Mouse (Mus musculus) CH12.LX (cell line): ENCODE data around the gene Cst6. TPM values are rescaled to one million over a fixed set of nuclear protein-coding genes. Genes with fewer than 3 reads are reported as not detected.

Experiments
- DNase-seq: peaks from one replicate; pipeline ENCODE4 v3.0.0-alpha.2; 2013; ENCODE audit errors: extremely low read depth
- H3K27ac ChIP-seq: 2 replicates; pipeline ENCODE4 v1.5.1; 2012; ENCODE audit warnings: low read depth, mild to moderate bottlenecking, control low read depth, moderate library complexity; ENCODE audit not compliant: insufficient read depth
- H3K27me3 ChIP-seq: replicated peaks from 2 replicates; pipeline ENCODE3; 2012; ENCODE audit warnings: inconsistent platforms
- H3K36me3 ChIP-seq, 2 experiments: replicated peaks in 1 of 2; 2 replicates each; pipeline versions ENCODE3 to v1.6.1; 2012; ENCODE audit warnings: inconsistent platforms in 1 of 2, low read length in 1 of 2, mild to moderate bottlenecking in 1 of 2, mixed read lengths in 1 of 2, moderate library complexity in 1 of 2; ENCODE audit not compliant: control insufficient read depth in 1 of 2, insufficient read depth in 1 of 2
- H3K4me1 ChIP-seq, 2 experiments: 2 replicates each; pipeline ENCODE4 v1.6.1; 2012; ENCODE audit warnings: inconsistent platforms in 1 of 2, moderate library complexity in 1 of 2; ENCODE audit not compliant: insufficient read depth in 2 of 2, control insufficient read depth in 1 of 2
- H3K4me2 ChIP-seq: 2 replicates; pipeline ENCODE4 v1.6.1; 2012; ENCODE audit warnings: low read depth, mild to moderate bottlenecking, control low read depth; ENCODE audit not compliant: poor library complexity, insufficient read depth, severe bottlenecking
- H3K4me3 ChIP-seq, 3 experiments: fragments of 150-350 bp in 1 of 3; sonication (generic) in 1 of 3; replicated peaks in 1 of 3; 2 replicates each; pipeline versions ENCODE3 to v1.5.1; 2011 to 2012; ENCODE audit warnings: low read depth in 2 of 3, low read length in 2 of 3, mild to moderate bottlenecking in 2 of 3, moderate library complexity in 2 of 3, control low read depth in 1 of 3, improper control_type of control experiment in 1 of 3, inconsistent platforms in 1 of 3, mixed read lengths in 1 of 3; ENCODE audit not compliant: poor library complexity in 1 of 3
- H3K79me2 ChIP-seq: replicated peaks from 2 replicates; pipeline ENCODE4 v1.6.1; 2012; ENCODE audit warnings: mild to moderate bottlenecking, moderate library complexity; ENCODE audit not compliant: control insufficient read depth, poor library complexity, insufficient read depth, severe bottlenecking; ENCODE audit errors: extremely low read depth
- H3K9ac ChIP-seq: 2 replicates; pipeline ENCODE4 v1.6.1; 2012; ENCODE audit warnings: low read depth, mild to moderate bottlenecking, control low read depth, moderate library complexity; ENCODE audit not compliant: insufficient read depth
- H3K9me3 ChIP-seq: replicated peaks from 2 replicates; pipeline ENCODE3; 2012; ENCODE audit warnings: low read length, inconsistent platforms, mixed read lengths
- BHLHE40 ChIP-seq: IDR thresholded peaks from 2 replicates; pipeline ENCODE4 v1.6.1; 2011; ENCODE audit warnings: mild to moderate bottlenecking, low read depth, low read length, improper control_type of control experiment
- CHD2 ChIP-seq: IDR thresholded peaks from 2 replicates; pipeline ENCODE4 v1.6.1; 2011; ENCODE audit warnings: low read length, improper control_type of control experiment
- CTCF ChIP-seq, 2 experiments: IDR thresholded peaks in 1 of 2; conservative IDR thresholded peaks in 1 of 2; 2 replicates each; pipeline ENCODE4 v1.5.1; 2011 to 2012; ENCODE audit warnings: low read depth in 2 of 2, low read length in 2 of 2, improper control_type of control experiment in 1 of 2, inconsistent platforms in 1 of 2, mild to moderate bottlenecking in 1 of 2, moderate library complexity in 1 of 2
- EP300 ChIP-seq: IDR thresholded peaks from 2 replicates; pipeline ENCODE4 v1.6.1; 2011; ENCODE audit warnings: low read length, improper control_type of control experiment
- GABPA ChIP-seq: IDR thresholded peaks from 2 replicates; pipeline ENCODE4 v1.6.1; 2012; ENCODE audit warnings: low read depth, low read length, improper control_type of control experiment, inconsistent platforms; ENCODE audit not compliant: insufficient replicate concordance
- HCFC1 ChIP-seq: IDR thresholded peaks from 2 replicates; pipeline ENCODE4 v1.6.1; 2012; ENCODE audit warnings: low read depth, mild to moderate bottlenecking, inconsistent platforms, low read length, improper control_type of control experiment
- IRF4 ChIP-seq: IDR thresholded peaks from 2 replicates; pipeline ENCODE4 v1.6.1; 2014; ENCODE audit warnings: low read depth, mild to moderate bottlenecking, inconsistent platforms, low read length, improper control_type of control experiment
- JUN ChIP-seq: IDR thresholded peaks from 2 replicates; pipeline ENCODE4 v1.6.1; 2011; ENCODE audit warnings: low read depth, mild to moderate bottlenecking, low read length, improper control_type of control experiment, moderate library complexity; ENCODE audit not compliant: insufficient read depth
- JUND ChIP-seq: conservative IDR thresholded peaks from 2 replicates; pipeline ENCODE4 v1.6.1; 2011; ENCODE audit warnings: low read depth, low read length, improper control_type of control experiment
- KAT2A ChIP-seq: IDR thresholded peaks from 2 replicates; pipeline ENCODE4 v1.6.1; 2012; ENCODE audit warnings: low read length, improper control_type of control experiment, inconsistent platforms; ENCODE audit not compliant: insufficient replicate concordance
- MAFK ChIP-seq: IDR thresholded peaks from 2 replicates; pipeline ENCODE4 v1.6.1; 2011; ENCODE audit warnings: low read length, improper control_type of control experiment; ENCODE audit not compliant: insufficient replicate concordance
- MAZ ChIP-seq: IDR thresholded peaks from 2 replicates; pipeline ENCODE4 v1.6.1; 2012; ENCODE audit warnings: low read depth, mild to moderate bottlenecking, inconsistent platforms, low read length, improper control_type of control experiment, moderate library complexity
- MXI1 ChIP-seq: IDR thresholded peaks from 2 replicates; pipeline ENCODE4 v1.6.1; 2011; ENCODE audit warnings: mild to moderate bottlenecking, low read depth, low read length, improper control_type of control experiment
- MYC ChIP-seq: IDR thresholded peaks from 2 replicates; pipeline ENCODE4 v1.6.1; 2011; ENCODE audit warnings: low read depth, mild to moderate bottlenecking, improper control_type of control experiment, low read length
- NRF1 ChIP-seq: IDR thresholded peaks from 2 replicates; pipeline ENCODE4 v1.6.1; 2014; ENCODE audit warnings: low read depth, mild to moderate bottlenecking, inconsistent platforms, low read length, improper control_type of control experiment, moderate library complexity
- PAX5 ChIP-seq: IDR thresholded peaks from 2 replicates; pipeline ENCODE4 v1.6.1; 2012; ENCODE audit warnings: low read length, inconsistent platforms, mixed read lengths
- POLR2AphosphoS2 ChIP-seq: IDR thresholded peaks from 2 replicates; pipeline ENCODE4 v1.6.1; 2011; ENCODE audit warnings: low read depth, low read length, improper control_type of control experiment
- RCOR1 ChIP-seq: conservative IDR thresholded peaks from 2 replicates; pipeline ENCODE4 v1.6.1; 2012; ENCODE audit warnings: low read depth, mild to moderate bottlenecking, inconsistent platforms, low read length, improper control_type of control experiment
- SIN3A ChIP-seq: IDR thresholded peaks from 2 replicates; pipeline ENCODE4 v1.6.1; 2012; ENCODE audit warnings: low read length, improper control_type of control experiment, inconsistent platforms
- SMC3 ChIP-seq: IDR thresholded peaks from 2 replicates; pipeline ENCODE4 v1.6.1; 2011; ENCODE audit warnings: low read depth, low read length, improper control_type of control experiment
- TCF12 ChIP-seq: IDR thresholded peaks from 2 replicates; pipeline ENCODE4 v1.6.1; 2014; ENCODE audit warnings: low read depth, mild to moderate bottlenecking, inconsistent platforms, low read length, improper control_type of control experiment
- UBTF ChIP-seq: IDR thresholded peaks from 2 replicates; pipeline ENCODE4 v1.6.1; 2012; ENCODE audit warnings: low read depth, mild to moderate bottlenecking, inconsistent platforms, low read length, improper control_type of control experiment, moderate library complexity
- USF1 ChIP-seq: IDR thresholded peaks from 2 replicates; pipeline ENCODE4 v1.6.1; 2014; ENCODE audit warnings: low read depth, mild to moderate bottlenecking, inconsistent platforms, low read length, improper control_type of control experiment
- ZC3H11A ChIP-seq: IDR thresholded peaks from 2 replicates; pipeline ENCODE4 v1.6.1; 2012; ENCODE audit warnings: low read depth, mild to moderate bottlenecking, inconsistent platforms, low read length, improper control_type of control experiment
- ZKSCAN1 ChIP-seq: IDR thresholded peaks from 2 replicates; pipeline ENCODE4 v1.6.1; 2012; ENCODE audit warnings: low read depth, inconsistent platforms, low read length, improper control_type of control experiment, borderline replicate concordance
- ZMIZ1 ChIP-seq: IDR thresholded peaks from 2 replicates; pipeline ENCODE4 v1.6.1; 2012; ENCODE audit warnings: low read depth, mild to moderate bottlenecking, inconsistent platforms, low read length, improper control_type of control experiment
- ZNF384 ChIP-seq: IDR thresholded peaks from 2 replicates; pipeline ENCODE4 v1.6.1; 2012; ENCODE audit warnings: low read depth, low read length, improper control_type of control experiment, inconsistent platforms
- dilution Hi-C: fragments of 300-500 bp; cut with MboI; formaldehyde crosslinking; loops from 2 replicates; pipeline ENCODE4 v1.14.3; 2020; ENCODE audit warnings: low sequenced_read_pairs; ENCODE audit not compliant: extremely low pct_unique_long_range_greater_than_20kb, extremely low pct_ligation_motif_present
- in situ Hi-C: fragments of 300-500 bp; cut with MboI; formaldehyde crosslinking; loops from 3 replicates; pipeline ENCODE4 v1.14.3; 2019; ENCODE audit warnings: low sequenced_read_pairs, low pct_ligation_motif_present, low pct_unique_long_range_greater_than_20kb, mixed read lengths
- polyA plus RNA-seq: library from polyadenylated mRNA; unstranded; fragments of >175 nt; gene quantifications from 2 replicates; pipeline ENCODE4 v1.2.1, GENCODE M21; 2012; ENCODE audit warnings: low read depth; ENCODE audit not compliant: insufficient read length
- total RNA-seq, 2 experiments: library from RNA; depleted of rRNA; stranded (reverse); fragments of 300-350 nt in 1 of 2; fragments of >200 nt in 1 of 2; gene quantifications; 2 replicates each; pipeline ENCODE4 v1.2.3; 2012 to 2014

The Cst6 gene
- total and polyA plus RNA-seq, 3 experiments: 1.9 TPM; not detected in 2

- TF ChIP-seq MAFK (no peak), USF1 (no peak), SMC3 (no peak), JUND (no peak), MXI1 (no peak), KAT2A (no peak), GABPA (no peak), PAX5 (no peak), POLR2AphosphoS2 (no peak), ZC3H11A (no peak), ZNF384 (no peak)
- Histone ChIP-seq H3K9me3 (no peaks in the 10 kb centered on the region), H3K4me1 (peaks cover 3 to 34% of the 10 kb centered on the region in 2 experiments), H3K79me2 (peaks cover 30% of the 10 kb centered on the region), H3K36me3 (peaks cover 16 to 23% of the 10 kb centered on the region in 2 experiments), H3K27me3 (peaks cover 2% of the 10 kb centered on the region), H3K27ac (no peak overlapping the region), H3K4me2 (no peak overlapping the region; the same call in 1 of the 2 replicates), H3K9ac (0 out of 2 replicates have a peak overlapping the region, but pooled peaks have one; percentile 91), H3K4me3 (no peak overlapping the region)
- dilution Hi-C loops: no loop called here
- no peak for DNase-seq
- in situ Hi-C loops: no loop called here
These were observed 52.7 kb downstream of the Cst6 start for GRCm38 (mm10) chr19:5296630-5297029.

- H3K27me3 ChIP-seq: peaks cover 2% of the 10 kb centered on the region
- H3K79me2 ChIP-seq: peaks cover 30% of the 10 kb centered on the region
- TF ChIP-seq TCF12: no peak
- TF ChIP-seq MAZ: no peak
- TF ChIP-seq HCFC1: no peak
- 0 out of 2 replicates have a peak, but pooled peaks have one; percentile 1 for TF ChIP-seq RCOR1
- no peak for TF ChIP-seq BHLHE40
- no peak for TF ChIP-seq SMC3
- no peak for TF ChIP-seq ZNF384
- TF ChIP-seq ZC3H11A: no peak
- TF ChIP-seq UBTF: no peak
- TF ChIP-seq SIN3A: no peak
- 0 out of 2 replicates have a peak, but pooled peaks have one; percentile 28 for TF ChIP-seq MXI1
- no peak for TF ChIP-seq GABPA
- TF ChIP-seq JUND: no peak
- 0 out of 4 replicates have a peak, but pooled peaks of 1 of the 2 experiments have one; percentile 2 for TF ChIP-seq CTCF (conservative IDR thresholded peaks at IDR 0.05 in 1 of 2, IDR thresholded peaks at IDR 0.05 in 1 of 2; ENCODE audit: low read depth in 2 of 2, low read length in 2 of 2)
- no peak for TF ChIP-seq CHD2
- no peak for TF ChIP-seq ZKSCAN1
- TF ChIP-seq MYC: no peak
- no peak for TF ChIP-seq IRF4
- no peak for TF ChIP-seq MAFK
- TF ChIP-seq PAX5: no peak
- TF ChIP-seq ZMIZ1: no peak
- no peak for TF ChIP-seq JUN
- TF ChIP-seq NRF1: no peak
- no peak for TF ChIP-seq EP300
- TF ChIP-seq USF1: no peak
- TF ChIP-seq, all 38 proteins: peak for 3
- peaks cover 22 to 31% of the 10 kb centered on the region in 2 experiments for H3K36me3 ChIP-seq
- H3K27ac ChIP-seq: peak overlapping the region; percentile 29; the same call in 1 of the 2 replicates
- H3K4me1 ChIP-seq: peaks cover 3 to 34% of the 10 kb centered on the region in 2 experiments
- peak overlapping the region; percentile 91 for H3K9ac ChIP-seq
- H3K9me3 ChIP-seq: no peaks in the 10 kb centered on the region
- H3K4me3 ChIP-seq: peak overlapping the region; percentile 61 to 72 (median 63)
- peak overlapping the region; percentile 65; the same call in 1 of the 2 replicates for H3K4me2 ChIP-seq
- DNase-seq: no peak
- dilution Hi-C loops (no loop called here), in situ Hi-C loops (no loop called here)
These were observed 53.7 kb downstream of the Cst6 start for GRCm38 (mm10) chr19:5295736-5296075.
